Mouse (Mus musculus): ENCODE results near the gene Cd101. TPM values are rescaled to one million over a fixed set of nuclear protein-coding genes. Genes with fewer than 3 reads are reported as not detected.

Gene Cd101
- polyA plus RNA-seq, 1 experiment from 2014 or later, result 0.12 TPM

- H3K4me2 ChIP-seq (ENCODE audit: low read length), result no peak overlapping the region
- ATAC-seq (replicated peaks; ENCODE audit: low FRiP score, low TSS enrichment, low read depth), result no peak
- no peak overlapping the region for H3K9ac ChIP-seq (ENCODE audit: low read length)
- H3K27ac ChIP-seq (ENCODE audit: low read depth), result no peak overlapping the region
- DNase-seq (ENCODE audit: low spot score), result no peak
- no peaks in the 10 kb centered on the region for H3K4me1 ChIP-seq (replicated peaks; ENCODE audit: control insufficient read depth, insufficient read depth, low read length)
- no peaks in the 10 kb centered on the region for H3K9me3 ChIP-seq (ENCODE audit: control insufficient read depth, low read length)
- H3K4me3 ChIP-seq (ENCODE audit: low read depth, low read length), result no peak overlapping the region
- WGBS, result 86% methylated on average over 15 of the region's 15 CpGs
- no peaks in the 10 kb centered on the region for H3K27me3 ChIP-seq (replicated peaks; ENCODE audit: control insufficient read depth, insufficient read depth, low read length)
- H3K36me3 ChIP-seq (ENCODE audit: control insufficient read depth, insufficient read depth, low read length), result no peaks in the 10 kb centered on the region
Measured at GRCm38 (mm10) chr3:101003575-101004356, 25.6 kb downstream of the Cd101 start.

- Histone ChIP-seq H3K9ac (ENCODE audit: low read length) (no peak overlapping the region), H3K4me1 (replicated peaks; ENCODE audit: control insufficient read depth, insufficient read depth, low read length) (0 out of 2 replicates have a peak, but pooled peaks cover 3% of the 10 kb centered on the region), H3K27ac (ENCODE audit: low read depth) (no peak overlapping the region), H3K4me3 (ENCODE audit: low read depth, low read length) (no peak overlapping the region), H3K4me2 (ENCODE audit: low read length) (no peak overlapping the region), H3K9me3 (ENCODE audit: control insufficient read depth, low read length) (no peaks in the 10 kb centered on the region), H3K36me3 (ENCODE audit: control insufficient read depth, insufficient read depth, low read length) (no peaks in the 10 kb centered on the region), H3K27me3 (replicated peaks; ENCODE audit: control insufficient read depth, insufficient read depth, low read length) (no peaks in the 10 kb centered on the region)
- no peak for DNase-seq (ENCODE audit: low spot score)
- WGBS, result 38% methylated on average over 2 of the region's 2 CpGs
- ATAC-seq (replicated peaks; ENCODE audit: low FRiP score, low TSS enrichment, low read depth), result no peak
Measured at GRCm38 (mm10) chr3:100999732-101000131, 29.6 kb downstream of the Cd101 start.

GRCm38 (mm10) chr3:100998904-100999340 lies 30.4 kb downstream of the Cd101 start:
- Histone ChIP-seq H3K9ac (ENCODE audit: low read length) (no peak overlapping the region), H3K27me3 (replicated peaks; ENCODE audit: control insufficient read depth, insufficient read depth, low read length) (no peaks in the 10 kb centered on the region), H3K27ac (ENCODE audit: low read depth) (no peak overlapping the region), H3K9me3 (ENCODE audit: control insufficient read depth, low read length) (no peaks in the 10 kb centered on the region), H3K36me3 (ENCODE audit: control insufficient read depth, insufficient read depth, low read length) (no peaks in the 10 kb centered on the region), H3K4me1 (replicated peaks; ENCODE audit: control insufficient read depth, insufficient read depth, low read length) (0 out of 2 replicates have a peak, but pooled peaks cover 3% of the 10 kb centered on the region), H3K4me2 (ENCODE audit: low read length) (no peak overlapping the region), H3K4me3 (ENCODE audit: low read depth, low read length) (no peak overlapping the region)
- DNase-seq (ENCODE audit: low spot score) (peak; percentile 77), ATAC-seq (replicated peaks; ENCODE audit: low FRiP score, low TSS enrichment, low read depth) (0 out of 2 replicates have a peak, but pooled peaks have one; percentile 23)
- WGBS, result 23% methylated on average over 6 of the region's 6 CpGs

- no peaks in the 10 kb centered on the region for H3K27me3 ChIP-seq (replicated peaks; ENCODE audit: control insufficient read depth, insufficient read depth, low read length)
- 63% methylated on average over 10 of the region's 10 CpGs for whole genome bisulfite sequencing
- DNase-seq (ENCODE audit: low spot score) (no peak), ATAC-seq (replicated peaks; ENCODE audit: low FRiP score, low TSS enrichment, low read depth) (no peak)
- H3K27ac ChIP-seq (ENCODE audit: low read depth), result no peak overlapping the region
- 0 out of 2 replicates have a peak, but pooled peaks cover 3% of the 10 kb centered on the region for H3K4me1 ChIP-seq (replicated peaks; ENCODE audit: control insufficient read depth, insufficient read depth, low read length)
- no peak overlapping the region for H3K9ac ChIP-seq (ENCODE audit: low read length)
- no peak overlapping the region for H3K4me3 ChIP-seq (ENCODE audit: low read depth, low read length)
- H3K36me3 ChIP-seq (ENCODE audit: control insufficient read depth, insufficient read depth, low read length), result no peaks in the 10 kb centered on the region
- no peak overlapping the region for H3K4me2 ChIP-seq (ENCODE audit: low read length)
- H3K9me3 ChIP-seq (ENCODE audit: control insufficient read depth, low read length), result no peaks in the 10 kb centered on the region
Measured at GRCm38 (mm10) chr3:100997785-100998570, 31.4 kb downstream of the Cd101 start.

- no peaks in the 10 kb centered on the region for H3K27me3 ChIP-seq (replicated peaks; ENCODE audit: control insufficient read depth, insufficient read depth, low read length)
- 75% methylated on average over 4 of the region's 4 CpGs for WGBS
- H3K4me1 ChIP-seq (replicated peaks; ENCODE audit: control insufficient read depth, insufficient read depth, low read length), result 0 out of 2 replicates have a peak, but pooled peaks cover 3% of the 10 kb centered on the region
- no peak overlapping the region for H3K4me2 ChIP-seq (ENCODE audit: low read length)
- no peak overlapping the region for H3K4me3 ChIP-seq (ENCODE audit: low read depth, low read length)
- H3K9ac ChIP-seq (ENCODE audit: low read length), result no peak overlapping the region
- no peaks in the 10 kb centered on the region for H3K36me3 ChIP-seq (ENCODE audit: control insufficient read depth, insufficient read depth, low read length)
- H3K9me3 ChIP-seq (ENCODE audit: control insufficient read depth, low read length), result no peaks in the 10 kb centered on the region
- DNase-seq (ENCODE audit: low spot score) (no peak), ATAC-seq (replicated peaks; ENCODE audit: low FRiP score, low TSS enrichment, low read depth) (no peak)
- no peak overlapping the region for H3K27ac ChIP-seq (ENCODE audit: low read depth)
Measured at GRCm38 (mm10) chr3:100994252-100994651, 35.1 kb downstream of the Cd101 start.

GRCm38 (mm10) chr3:100993718-100994117 lies 35.6 kb downstream of the Cd101 start:
- no peaks in the 10 kb centered on the region for H3K36me3 ChIP-seq (ENCODE audit: control insufficient read depth, insufficient read depth, low read length)
- DNase-seq (ENCODE audit: low spot score) (no peak), ATAC-seq (replicated peaks; ENCODE audit: low FRiP score, low TSS enrichment, low read depth) (no peak)
- H3K9me3 ChIP-seq (ENCODE audit: control insufficient read depth, low read length), result no peaks in the 10 kb centered on the region
- H3K9ac ChIP-seq (ENCODE audit: low read length), result no peak overlapping the region
- WGBS, result 51% methylated on average over 15 of the region's 15 CpGs
- H3K4me2 ChIP-seq (ENCODE audit: low read length), result no peak overlapping the region
- H3K4me3 ChIP-seq (ENCODE audit: low read depth, low read length), result no peak overlapping the region
- no peak overlapping the region for H3K27ac ChIP-seq (ENCODE audit: low read depth)
- H3K27me3 ChIP-seq (replicated peaks; ENCODE audit: control insufficient read depth, insufficient read depth, low read length), result no peaks in the 10 kb centered on the region
- 0 out of 2 replicates have a peak, but pooled peaks cover 3% of the 10 kb centered on the region for H3K4me1 ChIP-seq (replicated peaks; ENCODE audit: control insufficient read depth, insufficient read depth, low read length)

GRCm38 (mm10) chr3:100993158-100993557 lies 36.2 kb downstream of the Cd101 start:
- no peak for ATAC-seq (replicated peaks; ENCODE audit: low FRiP score, low TSS enrichment, low read depth)
- no peak overlapping the region for H3K4me3 ChIP-seq (ENCODE audit: low read depth, low read length)
- no peak overlapping the region for H3K4me2 ChIP-seq (ENCODE audit: low read length)
- 0 out of 2 replicates have a peak, but pooled peaks cover 3% of the 10 kb centered on the region for H3K4me1 ChIP-seq (replicated peaks; ENCODE audit: control insufficient read depth, insufficient read depth, low read length)
- 75% methylated on average over 7 of the region's 7 CpGs for WGBS
- H3K27ac ChIP-seq (ENCODE audit: low read depth), result no peak overlapping the region
- no peaks in the 10 kb centered on the region for H3K9me3 ChIP-seq (ENCODE audit: control insufficient read depth, low read length)
- H3K9ac ChIP-seq (ENCODE audit: low read length), result no peak overlapping the region
- no peak for DNase-seq (ENCODE audit: low spot score)
- no peaks in the 10 kb centered on the region for H3K27me3 ChIP-seq (replicated peaks; ENCODE audit: control insufficient read depth, insufficient read depth, low read length)
- H3K36me3 ChIP-seq (ENCODE audit: control insufficient read depth, insufficient read depth, low read length), result no peaks in the 10 kb centered on the region

GRCm38 (mm10) chr3:100990231-100990630 lies 39.1 kb downstream of the Cd101 start:
- Histone ChIP-seq H3K4me2 (ENCODE audit: low read length) (no peak overlapping the region), H3K36me3 (ENCODE audit: control insufficient read depth, insufficient read depth, low read length) (no peaks in the 10 kb centered on the region), H3K27me3 (replicated peaks; ENCODE audit: control insufficient read depth, insufficient read depth, low read length) (no peaks in the 10 kb centered on the region), H3K27ac (ENCODE audit: low read depth) (no peak overlapping the region), H3K9ac (ENCODE audit: low read length) (no peak overlapping the region), H3K4me1 (replicated peaks; ENCODE audit: control insufficient read depth, insufficient read depth, low read length) (no peaks in the 10 kb centered on the region), H3K4me3 (ENCODE audit: low read depth, low read length) (no peak overlapping the region), H3K9me3 (ENCODE audit: control insufficient read depth, low read length) (no peaks in the 10 kb centered on the region)
- no peak for ATAC-seq (replicated peaks; ENCODE audit: low FRiP score, low TSS enrichment, low read depth)
- no peak for DNase-seq (ENCODE audit: low spot score)
- WGBS, result 53% methylated on average over 1 of the region's 1 CpGs

Data from intestine, embryonic 14.5 days (tissue).